Mouse (Mus musculus): Measurements from ENCODE around the gene Cfap73.

DNA sequence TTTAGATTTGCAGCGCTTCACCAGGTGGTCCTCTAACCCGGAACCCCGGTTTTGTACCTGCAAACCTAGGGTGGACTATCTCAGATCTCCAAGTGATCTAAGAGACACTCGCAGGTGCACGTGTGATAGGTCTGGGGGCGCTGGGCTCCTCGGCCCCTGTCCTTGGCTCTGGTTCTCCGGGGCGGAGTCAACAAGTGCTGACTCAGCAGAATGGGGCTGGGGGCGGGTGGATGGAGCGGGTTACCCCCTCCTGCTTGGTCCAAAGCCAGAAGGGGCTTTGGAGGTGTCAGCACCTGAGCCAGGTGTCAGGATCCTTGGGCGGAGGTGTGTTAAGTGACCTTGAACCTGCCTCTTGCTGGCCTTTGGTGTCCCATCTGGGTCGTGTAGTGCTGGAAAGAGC, 15.9 kb upstream of the Cfap73 start:
- TF ChIP-seq CTCF (IDR thresholded peaks at IDR 0.05; ENCODE audit: low read depth) (no peak), EP300 (IDR thresholded peaks at IDR 0.05; ENCODE audit: low read depth) (no peak)

All from liver, embryonic 14.5 days (tissue).